Mouse (Mus musculus): Measurements from ENCODE around the gene Sema3a. TPM values are rescaled to one million over a fixed set of nuclear protein-coding genes. Genes with fewer than 3 reads are reported as not detected.

Gene Sema3a
- total RNA-seq, 1 experiment: 0.62 TPM

DNA sequence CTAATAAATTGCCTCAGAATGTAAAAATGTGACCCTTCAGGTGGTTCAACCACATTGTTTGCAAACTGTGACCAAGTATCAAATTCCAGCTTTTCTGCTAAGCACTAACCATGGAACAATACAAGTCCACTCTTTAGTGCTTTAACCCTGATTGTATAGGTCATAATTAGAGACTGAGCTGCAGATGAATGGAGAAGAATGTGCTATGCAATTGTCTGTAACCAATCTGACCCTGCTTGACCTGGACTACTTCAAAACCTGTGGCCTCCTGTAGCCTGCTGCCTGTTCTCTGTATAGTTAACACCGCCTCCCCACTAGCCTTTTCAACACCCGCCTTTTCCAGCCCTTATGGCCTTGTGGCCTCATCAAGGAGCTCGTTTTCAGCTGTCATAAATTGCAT lies 72.7 kb downstream of the Sema3a start:
- in situ Hi-C loops (cut with MboI; ENCODE audit: low sequenced_read_pairs in 2 of 2, unreplicated experiment in 2 of 2): no loop called here
- no peak for DNase-seq (ENCODE audit: low read depth, low spot score)
- H3K9ac ChIP-seq (ENCODE audit: insufficient read depth, low read depth, low read length, poor library complexity, severe bottlenecking): no peak overlapping the region
- H3K36me3 ChIP-seq (ENCODE audit: control insufficient read depth, insufficient read depth, low read length, poor library complexity, severe bottlenecking): no peaks in the 10 kb centered on the region
- no peak overlapping the region for H3K4me3 ChIP-seq (ENCODE audit: insufficient read depth in 1 of 2, low read depth in 1 of 2, low read length in 2 of 2, poor library complexity in 1 of 2, severe bottlenecking in 1 of 2)
- no peaks in the 10 kb centered on the region for H3K4me1 ChIP-seq (ENCODE audit: control insufficient read depth in 2 of 2, insufficient read depth in 2 of 2, low read length in 2 of 2, poor library complexity in 1 of 2)
- TF ChIP-seq HCFC1 (IDR thresholded peaks at IDR 0.05; ENCODE audit: borderline replicate concordance, insufficient read depth, low read length) (no peak), ZC3H11A (IDR thresholded peaks at IDR 0.05; ENCODE audit: borderline replicate concordance, low read depth, low read length) (no peak), CHD2 (IDR thresholded peaks at IDR 0.05; ENCODE audit: low read depth, low read length) (no peak), ZNF384 (IDR thresholded peaks at IDR 0.05; ENCODE audit: low read depth, low read length) (no peak), MAFK (IDR thresholded peaks at IDR 0.05; ENCODE audit: insufficient read depth, low read depth, low read length) (no peak)
- H3K9me3 ChIP-seq (ENCODE audit: control insufficient read depth, insufficient read depth, low read depth, low read length): no peaks in the 10 kb centered on the region
- no peak overlapping the region for H3K27ac ChIP-seq (ENCODE audit: insufficient read depth, low read depth, low read length, poor library complexity, severe bottlenecking)

DNA sequence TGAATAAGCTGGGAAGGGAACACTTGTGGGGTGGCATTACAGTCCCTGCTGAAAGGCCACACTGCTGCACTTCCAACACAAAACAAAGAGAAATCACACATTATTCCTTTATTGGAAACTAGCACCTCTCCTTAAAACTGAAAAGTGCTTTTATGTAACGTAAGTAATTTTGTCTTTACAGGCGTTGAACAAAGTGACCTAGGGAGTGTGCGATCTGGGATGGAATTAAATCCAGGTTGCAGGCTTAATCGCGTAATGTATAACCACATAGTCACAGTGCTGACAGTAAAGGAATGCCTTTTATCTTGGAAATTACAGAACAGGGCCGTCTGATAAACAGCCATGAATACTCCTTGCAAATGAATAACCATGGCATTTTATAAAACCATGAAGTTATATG lies 74.5 kb downstream of the Sema3a start:
- DNase-seq (ENCODE audit: low read depth, low spot score): no peak
- Histone ChIP-seq H3K4me1 (ENCODE audit: control insufficient read depth in 2 of 2, insufficient read depth in 2 of 2, low read length in 2 of 2, poor library complexity in 1 of 2) (no peaks in the 10 kb centered on the region), H3K9me3 (ENCODE audit: control insufficient read depth, insufficient read depth, low read depth, low read length) (no peaks in the 10 kb centered on the region), H3K4me3 (ENCODE audit: insufficient read depth in 1 of 2, low read depth in 1 of 2, low read length in 2 of 2, poor library complexity in 1 of 2, severe bottlenecking in 1 of 2) (no peak overlapping the region), H3K27ac (ENCODE audit: insufficient read depth, low read depth, low read length, poor library complexity, severe bottlenecking) (no peak overlapping the region), H3K9ac (ENCODE audit: insufficient read depth, low read depth, low read length, poor library complexity, severe bottlenecking) (no peak overlapping the region), H3K36me3 (ENCODE audit: control insufficient read depth, insufficient read depth, low read length, poor library complexity, severe bottlenecking) (no peaks in the 10 kb centered on the region)
- TF ChIP-seq ZNF384 (IDR thresholded peaks at IDR 0.05; ENCODE audit: low read depth, low read length): no peak
- no peak for TF ChIP-seq MAFK (IDR thresholded peaks at IDR 0.05; ENCODE audit: insufficient read depth, low read depth, low read length)
- TF ChIP-seq ZC3H11A (IDR thresholded peaks at IDR 0.05; ENCODE audit: borderline replicate concordance, low read depth, low read length): no peak
- TF ChIP-seq CHD2 (IDR thresholded peaks at IDR 0.05; ENCODE audit: low read depth, low read length): no peak
- no peak for TF ChIP-seq HCFC1 (IDR thresholded peaks at IDR 0.05; ENCODE audit: borderline replicate concordance, insufficient read depth, low read length)
- in situ Hi-C loops (cut with MboI; ENCODE audit: low sequenced_read_pairs in 2 of 2, unreplicated experiment in 2 of 2): no loop called here

DNA sequence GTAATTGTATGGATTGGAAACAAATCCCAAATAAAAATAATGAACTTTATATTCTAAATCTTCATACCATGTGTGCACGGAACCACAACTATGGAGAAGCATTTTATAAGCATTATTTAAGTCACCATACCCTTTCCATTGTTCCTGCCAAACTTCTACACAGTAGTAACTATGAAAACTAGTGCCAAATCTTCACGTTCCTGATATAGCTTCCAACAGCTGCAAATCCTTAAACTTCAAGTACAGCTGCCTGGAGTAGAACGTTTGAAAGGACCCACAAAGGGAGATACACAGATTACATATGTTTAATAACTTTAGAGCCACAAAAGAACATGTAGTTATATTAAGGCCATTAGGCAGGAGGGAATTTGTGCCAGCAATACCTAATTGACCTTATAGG lies 130.1 kb downstream of the Sema3a start:
- H3K4me1 ChIP-seq (ENCODE audit: control insufficient read depth in 2 of 2, insufficient read depth in 2 of 2, low read length in 2 of 2, poor library complexity in 1 of 2): no peaks in the 10 kb centered on the region
- in situ Hi-C loops (cut with MboI; ENCODE audit: low sequenced_read_pairs in 2 of 2, unreplicated experiment in 2 of 2): no loop called here

DNA sequence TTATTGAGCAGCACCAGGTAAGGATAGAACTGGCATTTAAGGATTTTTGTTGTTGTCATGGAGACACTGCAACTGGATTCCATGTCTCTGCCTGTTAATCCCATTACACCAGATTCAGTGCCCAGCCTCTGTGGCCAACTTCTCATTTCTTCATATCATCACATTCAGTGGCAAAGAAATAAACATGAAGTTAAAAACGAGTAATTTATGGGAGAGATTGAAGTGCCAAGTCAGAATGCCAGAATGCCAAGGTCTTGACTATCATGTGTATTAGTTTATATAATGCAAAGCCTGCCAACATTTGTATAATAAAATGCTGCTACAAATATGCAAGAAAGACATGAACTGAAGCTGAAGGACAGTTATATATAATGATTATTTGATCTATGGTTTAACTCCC lies 131.1 kb downstream of the Sema3a start:
- H3K36me3 ChIP-seq (ENCODE audit: control insufficient read depth, insufficient read depth, low read length, poor library complexity, severe bottlenecking): no peaks in the 10 kb centered on the region
- DNase-seq (ENCODE audit: low read depth, low spot score): no peak

More for the DNA sequence above, 130.1 kb downstream of the Sema3a start:
- no peaks in the 10 kb centered on the region for H3K36me3 ChIP-seq (ENCODE audit: control insufficient read depth, insufficient read depth, low read length, poor library complexity, severe bottlenecking)
- no peak overlapping the region for H3K9ac ChIP-seq (ENCODE audit: insufficient read depth, low read depth, low read length, poor library complexity, severe bottlenecking)
- no peaks in the 10 kb centered on the region for H3K9me3 ChIP-seq (ENCODE audit: control insufficient read depth, insufficient read depth, low read depth, low read length)
- no peak overlapping the region for H3K27ac ChIP-seq (ENCODE audit: insufficient read depth, low read depth, low read length, poor library complexity, severe bottlenecking)
- TF ChIP-seq CHD2 (IDR thresholded peaks at IDR 0.05; ENCODE audit: low read depth, low read length) (no peak), ZNF384 (IDR thresholded peaks at IDR 0.05; ENCODE audit: low read depth, low read length) (no peak), ZC3H11A (IDR thresholded peaks at IDR 0.05; ENCODE audit: borderline replicate concordance, low read depth, low read length) (no peak), MAFK (IDR thresholded peaks at IDR 0.05; ENCODE audit: insufficient read depth, low read depth, low read length) (no peak), HCFC1 (IDR thresholded peaks at IDR 0.05; ENCODE audit: borderline replicate concordance, insufficient read depth, low read length) (no peak)
- no peak for DNase-seq (ENCODE audit: low read depth, low spot score)
- no peak overlapping the region for H3K4me3 ChIP-seq (ENCODE audit: insufficient read depth in 1 of 2, low read depth in 1 of 2, low read length in 2 of 2, poor library complexity in 1 of 2, severe bottlenecking in 1 of 2)

DNA sequence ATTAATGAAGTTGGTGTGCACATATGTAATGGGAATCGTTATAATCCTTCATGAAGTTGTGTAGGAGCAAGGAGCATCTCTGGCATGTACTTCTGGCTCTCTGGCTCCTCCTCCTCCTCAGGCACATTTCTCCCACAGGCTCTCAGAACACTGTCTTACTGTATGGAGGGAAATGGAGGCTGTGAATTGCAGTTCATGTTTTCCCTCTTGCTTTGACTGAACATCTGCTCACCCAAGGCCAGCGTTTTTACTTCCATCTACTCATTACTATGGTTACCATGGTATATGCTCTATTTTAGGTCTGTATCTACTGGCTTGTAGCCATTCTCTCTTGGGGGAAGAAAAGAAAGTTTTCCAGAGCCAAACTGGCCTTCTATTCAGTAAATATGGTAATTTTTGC lies 137.9 kb downstream of the Sema3a start:
- Histone ChIP-seq H3K4me3 (ENCODE audit: insufficient read depth in 1 of 2, low read depth in 1 of 2, low read length in 2 of 2, poor library complexity in 1 of 2, severe bottlenecking in 1 of 2) (no peak overlapping the region), H3K9me3 (ENCODE audit: control insufficient read depth, insufficient read depth, low read depth, low read length) (no peaks in the 10 kb centered on the region), H3K9ac (ENCODE audit: insufficient read depth, low read depth, low read length, poor library complexity, severe bottlenecking) (no peak overlapping the region), H3K27ac (ENCODE audit: insufficient read depth, low read depth, low read length, poor library complexity, severe bottlenecking) (no peak overlapping the region), H3K4me1 (ENCODE audit: control insufficient read depth in 2 of 2, insufficient read depth in 2 of 2, low read length in 2 of 2, poor library complexity in 1 of 2) (no peaks in the 10 kb centered on the region), H3K36me3 (ENCODE audit: control insufficient read depth, insufficient read depth, low read length, poor library complexity, severe bottlenecking) (no peaks in the 10 kb centered on the region)
- TF ChIP-seq MAFK (IDR thresholded peaks at IDR 0.05; ENCODE audit: insufficient read depth, low read depth, low read length): no peak
- in situ Hi-C loops (cut with MboI; ENCODE audit: low sequenced_read_pairs in 2 of 2, unreplicated experiment in 2 of 2): no loop called here
- DNase-seq (ENCODE audit: low read depth, low spot score): no peak

More for the DNA sequence above, 131.1 kb downstream of the Sema3a start:
- no peaks in the 10 kb centered on the region for H3K9me3 ChIP-seq (ENCODE audit: control insufficient read depth, insufficient read depth, low read depth, low read length)
- H3K4me3 ChIP-seq (ENCODE audit: insufficient read depth in 1 of 2, low read depth in 1 of 2, low read length in 2 of 2, poor library complexity in 1 of 2, severe bottlenecking in 1 of 2): no peak overlapping the region
- in situ Hi-C loops (cut with MboI; ENCODE audit: low sequenced_read_pairs in 2 of 2, unreplicated experiment in 2 of 2): no loop called here
- H3K9ac ChIP-seq (ENCODE audit: insufficient read depth, low read depth, low read length, poor library complexity, severe bottlenecking): no peak overlapping the region
- TF ChIP-seq HCFC1 (IDR thresholded peaks at IDR 0.05; ENCODE audit: borderline replicate concordance, insufficient read depth, low read length): no peak
- TF ChIP-seq ZNF384 (IDR thresholded peaks at IDR 0.05; ENCODE audit: low read depth, low read length): no peak
- TF ChIP-seq ZC3H11A (IDR thresholded peaks at IDR 0.05; ENCODE audit: borderline replicate concordance, low read depth, low read length): no peak
- no peak for TF ChIP-seq CHD2 (IDR thresholded peaks at IDR 0.05; ENCODE audit: low read depth, low read length)
- no peak for TF ChIP-seq MAFK (IDR thresholded peaks at IDR 0.05; ENCODE audit: insufficient read depth, low read depth, low read length)
- no peaks in the 10 kb centered on the region for H3K4me1 ChIP-seq (ENCODE audit: control insufficient read depth in 2 of 2, insufficient read depth in 2 of 2, low read length in 2 of 2, poor library complexity in 1 of 2)
- H3K27ac ChIP-seq (ENCODE audit: insufficient read depth, low read depth, low read length, poor library complexity, severe bottlenecking): no peak overlapping the region

Data from ES-E14 (cell line).